Mouse (Mus musculus) retina, postnatal 7 days (tissue): ENCODE results near the gene Adtrp.

ENCODE experiments used
- DNase-seq: peaks from one replicate; pipeline ENCODE4 v3.0.0-alpha.2; 2012; ENCODE audit warnings: low read depth, low spot score

Adtrp gene

DNA sequence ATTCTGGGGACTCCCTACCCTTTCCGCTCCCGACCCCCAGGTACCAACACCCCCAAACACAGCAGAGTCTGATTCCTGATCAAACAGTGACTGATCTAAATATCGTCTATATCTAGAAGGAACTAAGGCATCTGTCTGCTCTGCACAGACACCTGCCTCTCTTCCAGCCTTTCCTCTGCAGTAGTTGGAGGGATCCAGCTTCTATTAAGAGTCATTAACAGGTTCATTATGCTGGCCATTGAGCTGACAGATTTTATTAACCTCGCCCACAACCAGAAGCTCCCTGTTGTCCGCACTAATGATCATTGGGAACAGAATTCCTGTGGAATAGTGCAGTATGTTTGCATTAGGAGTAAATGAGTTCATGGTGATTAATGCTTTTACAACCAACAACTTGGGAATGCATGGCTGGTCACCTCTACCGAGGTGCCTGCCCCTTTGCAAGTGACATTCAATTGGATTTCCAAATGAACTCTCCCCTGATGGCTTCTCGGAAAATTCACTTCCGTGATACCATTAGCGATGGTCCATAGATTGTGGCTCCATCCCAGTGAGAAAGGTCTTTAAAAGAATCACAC lies 67.8 kb downstream of the Adtrp start:
- DNase-seq, result no peak

DNA sequence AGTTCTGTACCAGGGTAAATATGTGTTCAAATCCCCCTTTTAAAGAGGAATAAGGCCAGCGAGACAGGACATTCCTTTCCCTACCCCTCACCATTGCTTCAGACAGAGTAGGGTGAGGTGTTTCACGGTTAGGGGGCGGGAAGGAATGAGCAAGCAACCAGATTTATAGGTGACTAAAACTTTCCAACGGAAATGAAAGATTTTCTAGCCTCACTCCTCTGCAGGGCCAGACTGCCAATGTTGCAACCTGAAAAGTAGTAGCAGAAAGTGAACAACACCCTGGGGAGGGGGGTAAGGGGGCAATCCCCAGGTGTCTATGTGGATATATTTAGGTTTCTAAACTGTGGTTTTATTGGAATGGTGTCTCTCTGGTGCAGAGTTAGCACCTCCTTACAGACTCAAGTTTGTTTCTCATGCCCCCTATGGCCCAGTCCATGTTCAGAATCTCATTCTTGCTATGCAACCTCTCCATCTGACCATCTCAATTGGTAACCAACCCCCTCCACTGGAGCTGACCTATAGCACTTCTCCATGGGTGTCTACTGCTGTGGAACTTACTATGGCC lies 73.6 kb downstream of the Adtrp start:
- no peak for DNase-seq

GRCm38 (mm10) chr13:41771061-41771460 lies 76.4 kb downstream of the Adtrp start:
- DNase-seq, result no peak

GRCm38 (mm10) chr13:41767941-41768340 lies 79.5 kb downstream of the Adtrp start:
- DNase-seq, result no peak

DNA sequence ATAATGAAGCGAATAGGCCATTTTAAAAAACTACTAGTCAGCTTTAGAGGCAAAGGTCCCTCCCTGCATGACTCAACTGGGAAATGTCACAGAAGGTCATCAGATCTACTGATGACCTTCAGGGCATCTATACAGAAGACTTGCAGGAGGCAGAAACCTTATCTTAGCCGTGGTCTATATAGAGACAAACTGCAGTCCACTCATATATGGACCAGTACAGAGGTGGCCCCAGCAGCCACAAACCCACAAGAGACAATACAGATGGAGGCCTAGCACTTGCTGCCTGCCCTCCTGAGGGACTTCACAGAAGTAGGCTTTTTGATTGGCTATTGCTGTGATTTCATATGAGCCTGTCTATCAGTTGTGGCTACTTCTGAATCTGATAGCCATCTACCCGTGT lies 85.5 kb downstream of the Adtrp start:
- no peak for DNase-seq

- DNase-seq, result no peak
Measured at GRCm38 (mm10) chr13:41760484-41760883, 87.0 kb downstream of the Adtrp start.

DNA sequence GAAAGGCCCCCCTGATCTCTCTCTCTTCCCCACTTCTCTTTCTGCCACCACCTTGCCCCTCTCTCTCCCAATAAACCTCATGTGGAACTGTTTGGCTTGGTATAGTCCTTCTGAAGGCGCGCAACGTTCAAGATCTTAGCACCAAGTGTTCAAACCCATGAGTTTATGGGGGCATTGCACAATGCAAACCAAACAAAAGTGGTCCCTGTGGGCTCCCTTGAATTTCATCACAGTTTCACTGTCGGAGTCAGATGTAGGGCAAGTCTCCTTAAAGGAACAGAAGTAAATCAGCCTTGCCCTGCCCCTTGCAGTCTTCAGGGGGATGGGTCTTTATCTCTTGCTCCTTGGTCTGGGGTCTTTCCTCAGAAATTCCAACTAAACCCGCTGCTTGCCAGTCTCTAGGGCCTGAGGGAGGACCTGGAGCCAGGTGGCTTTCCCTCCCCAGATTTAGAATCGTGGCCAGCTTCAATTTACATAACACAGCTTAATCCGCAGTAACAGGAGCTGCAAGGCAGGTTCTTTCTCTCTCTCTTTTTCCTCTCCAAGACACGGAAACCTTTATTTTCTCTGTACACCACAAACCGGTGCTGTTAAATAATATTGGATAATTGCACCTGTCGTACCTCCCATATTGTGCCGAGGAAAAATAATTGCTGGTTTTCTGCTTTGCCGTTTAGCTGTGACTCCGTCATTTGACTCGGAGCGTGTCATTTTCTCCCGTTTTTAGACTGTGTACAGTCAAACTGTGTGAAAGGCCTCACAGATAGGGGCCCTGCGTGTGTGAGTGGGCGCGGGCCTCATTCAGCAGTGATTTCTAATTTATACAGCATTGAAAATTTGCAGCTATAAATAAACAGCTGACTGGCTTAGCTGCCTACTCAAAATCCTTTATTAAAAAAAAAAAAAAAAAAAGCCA lies 88.7 kb downstream of the Adtrp start:
- no peak for DNase-seq

GRCm38 (mm10) chr13:41753114-41753513 lies 94.4 kb downstream of the Adtrp start:
- DNase-seq, result no peak

DNA sequence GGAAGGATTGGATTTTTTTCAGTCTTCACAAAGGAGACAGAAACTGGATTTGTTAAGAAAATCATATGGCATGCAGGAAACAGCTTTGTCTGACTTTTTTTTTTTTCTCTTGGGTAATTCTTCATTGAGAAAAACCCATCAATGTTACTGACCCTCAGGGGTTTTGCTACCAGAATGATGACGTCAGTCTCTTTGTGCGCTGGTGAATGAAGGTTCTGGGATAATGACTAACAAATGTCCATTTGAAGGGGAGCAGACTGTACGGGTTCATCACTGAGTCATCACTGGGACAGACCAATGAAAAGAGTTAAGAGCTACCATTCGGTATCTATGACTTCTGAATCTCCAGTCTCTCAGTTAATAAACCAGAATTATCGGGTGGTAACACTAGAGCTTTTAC lies 97.0 kb downstream of the Adtrp start:
- no peak for DNase-seq

DNA sequence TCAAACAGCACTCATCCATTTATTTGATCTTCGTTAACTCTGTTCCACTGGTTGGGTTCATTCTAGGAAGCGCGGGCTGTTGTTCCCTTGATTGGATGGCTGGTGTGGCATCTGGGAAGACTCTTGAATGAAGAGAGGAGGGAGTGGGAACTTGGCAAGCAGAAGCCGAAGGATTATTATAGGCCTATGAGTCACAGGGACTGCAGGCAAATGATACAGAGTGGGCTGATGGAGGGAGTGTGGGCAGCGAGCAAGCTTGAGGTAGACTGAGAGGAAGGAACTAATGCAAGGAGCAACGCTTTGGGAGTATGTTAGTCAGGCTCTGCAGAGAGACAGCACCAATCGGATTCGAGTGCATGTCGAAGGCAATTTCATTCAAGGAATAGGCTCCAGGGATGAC lies 98.6 kb downstream of the Adtrp start:
- DNase-seq, result no peak

GRCm38 (mm10) chr13:41747691-41748090 lies 99.8 kb downstream of the Adtrp start:
- no peak for DNase-seq

- DNase-seq, result peak; percentile 49
Measured at GRCm38 (mm10) chr13:41746971-41747615, 100.4 kb downstream of the Adtrp start.

DNA sequence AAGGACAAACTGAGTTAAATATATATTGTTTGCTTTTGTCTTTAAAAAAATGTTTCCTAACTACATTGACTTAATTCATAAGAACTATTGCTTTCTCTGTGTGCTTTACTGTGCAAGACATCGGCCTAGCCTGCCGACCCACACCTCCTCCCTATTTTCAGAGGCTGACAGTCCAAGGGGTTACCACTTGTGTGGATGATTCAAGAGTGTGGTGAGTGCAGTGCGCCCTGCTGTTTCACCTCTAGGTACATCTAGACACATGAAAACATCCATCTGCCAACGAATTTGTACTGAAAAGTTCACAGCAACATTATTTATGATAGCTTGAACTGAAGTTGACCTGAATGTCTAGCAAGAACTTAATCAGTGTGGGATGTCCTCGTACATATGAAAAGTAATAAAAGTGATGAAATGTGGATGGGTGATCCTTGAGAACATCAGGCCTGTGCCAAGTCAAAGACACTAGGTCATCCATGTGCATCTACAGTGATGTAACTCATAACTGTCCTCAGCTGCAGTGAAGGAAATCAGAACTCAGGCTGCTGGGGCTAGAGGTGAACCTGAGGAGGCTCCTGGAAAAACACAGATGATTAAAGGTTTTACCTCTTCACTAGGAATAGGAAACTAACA lies 106.9 kb downstream of the Adtrp start:
- DNase-seq, result no peak

GRCm38 (mm10) chr13:41737628-41738309 lies 109.7 kb downstream of the Adtrp start:
- DNase-seq, result peak; percentile 17

- no peak for DNase-seq
Measured at GRCm38 (mm10) chr13:41729660-41730059, 117.8 kb downstream of the Adtrp start.

DNA sequence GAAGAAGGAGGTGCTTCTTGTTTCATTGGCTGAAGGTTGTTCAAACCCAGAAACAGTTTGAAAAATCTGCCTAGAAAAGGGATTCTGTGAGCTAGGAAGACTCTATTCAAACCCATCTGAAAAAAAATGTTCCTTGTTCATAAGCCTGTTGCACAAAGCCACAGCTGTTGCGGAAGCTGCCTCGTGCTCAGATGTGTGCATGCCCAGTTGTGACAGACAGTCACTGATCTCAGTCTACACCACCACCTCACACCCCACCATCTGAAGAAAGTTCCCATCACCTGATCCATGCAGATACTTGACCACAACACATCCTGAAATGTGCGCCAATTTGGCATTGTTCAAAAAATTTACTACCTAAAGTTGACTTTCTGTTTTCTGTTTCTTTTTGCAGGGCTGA lies 119.7 kb downstream of the Adtrp start:
- DNase-seq, result no peak

GRCm38 (mm10) chr13:41719331-41719730 lies 128.2 kb downstream of the Adtrp start:
- no peak for DNase-seq

DNA sequence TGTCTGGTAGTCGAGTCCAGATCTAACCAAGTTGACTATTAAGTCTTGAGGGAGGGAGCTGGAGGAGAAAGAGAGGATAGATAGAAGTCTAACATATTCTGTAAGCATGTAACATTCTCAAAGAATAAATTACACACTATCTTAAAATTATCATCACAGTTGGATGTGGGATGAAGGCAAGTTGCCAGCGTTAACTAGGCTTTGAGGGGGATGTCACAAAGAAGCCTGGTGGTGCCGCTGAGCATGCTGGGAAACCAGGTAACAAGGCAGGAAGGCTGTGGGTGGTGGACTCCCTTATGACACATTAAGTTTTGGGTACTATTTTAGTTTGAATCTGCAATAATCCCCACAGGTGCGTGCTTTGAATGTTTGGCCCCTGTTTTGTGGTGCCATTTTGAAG lies 129.4 kb downstream of the Adtrp start:
- no peak for DNase-seq
